Mouse (Mus musculus) ES-Bruce4 (cell line): ENCODE data around the gene Notch2. TPM values are rescaled to one million over a fixed set of nuclear protein-coding genes. Genes with fewer than 3 reads are reported as not detected.

Experiments used
- H3K27ac ChIP-seq: 2 replicates; pipeline ENCODE4 v1.5.1; 2012; ENCODE audit warnings: low read length, inconsistent platforms; ENCODE audit not compliant: insufficient read depth
- H3K27me3 ChIP-seq: 2 replicates; pipeline ENCODE4 v1.6.1; 2012; ENCODE audit warnings: mild to moderate bottlenecking, low read length, inconsistent platforms; ENCODE audit not compliant: control insufficient read depth, poor library complexity, insufficient read depth, severe bottlenecking
- H3K36me3 ChIP-seq: 2 replicates; pipeline ENCODE4 v1.6.1; 2012; ENCODE audit warnings: inconsistent platforms, mild to moderate bottlenecking, low read length, moderate library complexity; ENCODE audit not compliant: control insufficient read depth, poor library complexity, insufficient read depth, severe bottlenecking
- H3K4me1 ChIP-seq: one replicate; pipeline ENCODE4 v1.8.1; 2011; ENCODE audit warnings: low read length; ENCODE audit not compliant: control insufficient read depth, insufficient read depth
- H3K4me3 ChIP-seq: 2 replicates; pipeline ENCODE4 v1.5.1; 2011; ENCODE audit warnings: low read depth, mild to moderate bottlenecking, low read length
- H3K9ac ChIP-seq: 2 replicates; pipeline ENCODE4 v1.6.1; 2012; ENCODE audit warnings: low read depth, mild to moderate bottlenecking, inconsistent platforms; ENCODE audit not compliant: poor library complexity, severe bottlenecking
- H3K9me3 ChIP-seq: replicated peaks from 2 replicates; pipeline ENCODE4 v1.6.1; 2012; ENCODE audit warnings: mild to moderate bottlenecking, low read length, inconsistent platforms; ENCODE audit not compliant: control insufficient read depth, poor library complexity, insufficient read depth, severe bottlenecking
- CTCF ChIP-seq: IDR thresholded peaks from one replicate; pipeline ENCODE4 v1.8.1; 2011; ENCODE audit warnings: low read depth, low read length
- EP300 ChIP-seq: IDR thresholded peaks from 2 replicates; pipeline ENCODE4 v1.6.1; 2011; ENCODE audit warnings: low read depth, low read length; ENCODE audit not compliant: insufficient read depth
- POLR2A ChIP-seq: IDR thresholded peaks from one replicate; pipeline ENCODE4 v1.8.1; 2011; ENCODE audit warnings: low read length; ENCODE audit not compliant: insufficient read depth
- polyA plus RNA-seq: library from polyadenylated mRNA; stranded (reverse); fragments of >200 nt; gene quantifications from 2 replicates; pipeline ENCODE4 v1.2.4, GENCODE M21; 2011; ENCODE audit warnings: low read depth; ENCODE audit not compliant: missing spikeins, insufficient read depth, insufficient read length

Notch2 gene
- polyA plus RNA-seq, 1 experiment = 23.2 TPM

DNA sequence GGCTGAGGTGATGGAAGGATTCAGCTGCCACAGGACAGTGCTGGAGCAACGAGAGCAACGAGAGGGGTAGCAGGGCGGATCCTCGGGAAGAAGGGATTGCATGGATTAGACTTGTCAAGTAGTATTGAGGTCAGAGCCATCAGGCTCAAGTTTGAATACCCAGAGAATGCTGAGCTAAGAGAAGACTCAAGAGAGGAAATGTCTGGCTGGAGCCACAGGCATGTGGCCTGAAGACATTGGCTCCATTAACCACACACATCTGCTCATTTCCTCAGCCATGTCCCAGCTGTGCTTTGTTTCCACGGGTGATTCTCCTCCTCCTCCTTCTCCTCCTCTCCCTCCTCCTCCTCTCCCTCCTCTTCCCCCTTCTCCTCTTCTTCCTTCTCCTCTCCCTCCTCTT is 186.4 kb downstream of the Notch2 start:
- TF ChIP-seq POLR2A = no peak
- no peak for TF ChIP-seq CTCF
- no peak for TF ChIP-seq EP300
- no peaks in the 10 kb centered on the region for H3K4me1 ChIP-seq

More for the DNA sequence above, 186.4 kb downstream of the Notch2 start:
- no peak overlapping the region for H3K9ac ChIP-seq
- H3K36me3 ChIP-seq = no peaks in the 10 kb centered on the region
- H3K27me3 ChIP-seq = no peaks in the 10 kb centered on the region
- H3K27ac ChIP-seq = no peak overlapping the region
- no peaks in the 10 kb centered on the region for H3K9me3 ChIP-seq
- H3K4me3 ChIP-seq = no peak overlapping the region

Other genes starting within 250 kb of the Notch2 start
- gene Pde4dip, start 124.8 kb upstream of the Notch2 start, polyA plus RNA-seq = 13.5 and 16.8 TPM in 2 replicates
- 76.9 and 78.9 TPM in 2 replicates for gene Sec22b, start 112.3 kb upstream of the Notch2 start, polyA plus RNA-seq
- gene Adam30, start 147.1 kb downstream of the Notch2 start, polyA plus RNA-seq = not detected in 2 replicates
- gene Reg4, start 208.6 kb downstream of the Notch2 start, polyA plus RNA-seq = not detected in 2 replicates